Mouse (Mus musculus) C2C12 (cell line): Measurements from ENCODE around the gene Gm10375. TPM values are rescaled to one million over a fixed set of nuclear protein-coding genes. Genes with fewer than 3 reads are reported as not detected.
"Not testable (repeated sequence)": the region's sequence is repeated elsewhere in the genome, so short reads cannot be mapped to it uniquely, and the experiment has no call there.

Experiments
- H3K27me3 ChIP-seq: one replicate; pipeline ENCODE4 v1.6.1; 2011; ENCODE audit not compliant: control insufficient read depth, insufficient read depth, insufficient read length
- H3K36me3 ChIP-seq: one replicate; pipeline ENCODE4 v1.6.1; 2011; ENCODE audit not compliant: control insufficient read depth, insufficient read depth
- H3K4me3 ChIP-seq: one replicate; pipeline ENCODE4 v1.5.1; 2011; ENCODE audit warnings: mild to moderate bottlenecking, control low read depth; ENCODE audit not compliant: poor library complexity, insufficient read depth, severe bottlenecking
- H3K79me2 ChIP-seq: one replicate; pipeline ENCODE4 v1.6.1; 2011; ENCODE audit not compliant: control insufficient read depth, insufficient read depth
- H3K79me3 ChIP-seq: one replicate; pipeline ENCODE4 v1.6.1; 2011; ENCODE audit warnings: low read depth, control low read depth
- H3ac ChIP-seq: one replicate; pipeline ENCODE3; 2011; ENCODE audit warnings: low read depth; ENCODE audit not compliant: control insufficient read depth, insufficient read length
- long read RNA-seq, 2 experiments: library from polyadenylated mRNA; unstranded; transcript quantifications; one replicate each; pipeline ENCODE4 v2.0.0; 2019 to 2020
- polyA plus RNA-seq: library from polyadenylated mRNA; unstranded; fragments of >200 nt; fragmentation: generic; extraction: Trizol; gene quantifications from one replicate; pipeline ENCODE4 v1.2.1, GENCODE M21; 2012; ENCODE audit warnings: missing spikeins

The Gm10375 gene
- not detected for polyA plus RNA-seq
- long read RNA-seq, experiment 1: 0 reads
- long read RNA-seq, experiment 2: 0 reads

DNA sequence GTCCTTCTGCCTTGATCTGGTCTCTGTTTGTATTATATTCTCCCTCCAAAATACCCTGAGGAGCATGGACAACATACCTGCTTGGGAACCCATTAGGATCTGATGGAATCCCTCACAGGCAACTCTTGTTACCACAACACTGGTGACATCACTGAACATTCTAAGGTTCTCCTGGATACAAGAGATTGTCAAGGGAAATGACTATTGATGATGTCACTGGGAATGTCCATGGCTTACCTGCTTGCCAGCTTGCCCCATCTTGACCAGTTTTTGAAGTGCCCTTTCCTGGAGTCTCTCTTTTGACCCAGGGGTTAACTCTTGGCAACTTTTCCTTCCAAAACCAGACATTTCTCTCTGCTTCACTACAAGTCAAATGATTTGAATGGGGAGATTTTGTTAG, at the start of gene Gm10375:
Gene Gm10375, minus strand, starts transcription at position 101 of the 400 bp plus-strand sequence.
- H3K36me3 ChIP-seq, H3K27me3 ChIP-seq, H3ac ChIP-seq, H3K79me2 ChIP-seq, H3K4me3 ChIP-seq, H3K79me3 ChIP-seq: not testable (repeated sequence)

GRCm38 (mm10) chr14:43579046-43579445, 28.8 kb downstream of the Gm10375 start, which contains the start of gene Gm17654:
TSS of gene Gm17654 (minus strand) at chr14:43579146.
- H3K79me3 ChIP-seq, H3K36me3 ChIP-seq, H3K79me2 ChIP-seq, H3K27me3 ChIP-seq, H3ac ChIP-seq, H3K4me3 ChIP-seq: not testable (repeated sequence)

DNA sequence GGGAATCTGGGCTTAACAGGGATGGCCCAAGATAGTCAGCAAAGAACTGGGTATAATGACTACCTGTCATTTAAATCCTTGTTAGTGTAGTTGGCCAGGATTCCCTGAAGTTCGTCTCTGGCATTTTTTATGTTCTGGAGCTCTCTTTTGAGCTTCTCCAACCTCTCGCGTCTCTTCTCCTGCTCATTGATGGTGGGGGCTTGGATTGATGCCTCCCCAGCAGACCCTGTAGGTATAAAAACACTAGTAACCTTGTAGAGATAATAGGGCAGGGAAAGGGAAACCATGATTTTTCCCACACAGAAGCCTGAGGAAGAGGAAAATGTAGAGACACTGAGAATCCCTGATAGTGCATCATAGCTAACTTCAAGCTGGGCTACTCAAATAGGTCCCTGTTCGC, 29.8 kb downstream of the Gm10375 start:
- not testable (repeated sequence) for H3ac ChIP-seq, H3K36me3 ChIP-seq, H3K79me2 ChIP-seq, H3K27me3 ChIP-seq, H3K4me3 ChIP-seq, H3K79me3 ChIP-seq

Other genes with a start within 250 kb of the Gm10375 start
- gene Gm8138, start 191.7 kb downstream of the Gm10375 start, polyA plus RNA-seq: not detected
- gene Gm5799, start 64.4 kb downstream of the Gm10375 start, polyA plus RNA-seq: 0.07 TPM
- not detected for gene Gm17654, start 28.9 kb downstream of the Gm10375 start, polyA plus RNA-seq
- gene Gm8165, start 69.2 kb upstream of the Gm10375 start, polyA plus RNA-seq: not detected
- 0.74 TPM for gene Gm7324, start 89.8 kb upstream of the Gm10375 start, polyA plus RNA-seq
- not detected for gene Gm16506, start 119.5 kb upstream of the Gm10375 start, polyA plus RNA-seq
- 0.11 TPM for gene Gm6526, start 139.9 kb upstream of the Gm10375 start, polyA plus RNA-seq
- not detected for gene Gm8180, start 176.7 kb upstream of the Gm10375 start, polyA plus RNA-seq